Mouse (Mus musculus) A20 (cell line): ENCODE data around the gene Cdk15.

ENCODE experiments used
- DNase-seq: peaks from one replicate; pipeline ENCODE4 v3.0.0-alpha.2; 2011; ENCODE audit warnings: low read depth, low spot score

Cdk15 gene

DNA sequence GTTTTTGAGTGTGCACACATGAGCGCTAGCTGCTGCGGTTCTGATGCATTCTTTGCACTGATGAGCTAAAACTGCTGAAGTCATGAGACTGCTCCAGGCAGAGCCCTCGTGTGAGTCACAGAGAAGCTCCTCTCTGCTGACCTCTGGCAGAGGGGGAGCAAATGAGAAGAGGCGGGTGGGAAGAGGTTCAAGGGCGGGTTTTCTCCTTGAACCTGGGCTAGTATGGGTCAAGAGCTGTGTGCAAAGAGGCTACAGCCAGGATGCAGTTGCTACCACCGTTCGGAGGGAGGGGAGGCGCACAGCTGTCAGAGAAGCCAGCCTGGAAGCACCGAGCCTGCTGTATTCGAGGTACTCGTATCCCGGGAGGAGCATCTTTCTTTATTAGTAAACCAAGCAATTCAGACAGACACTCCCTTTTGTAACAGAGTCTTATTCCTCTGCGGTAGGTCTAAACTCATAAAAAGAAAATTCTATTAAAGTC lies at the start of gene Cdk15:
Cdk15 (plus strand) TSS at position 156 of the 481 bp plus-strand sequence.
- no peak for DNase-seq

DNA sequence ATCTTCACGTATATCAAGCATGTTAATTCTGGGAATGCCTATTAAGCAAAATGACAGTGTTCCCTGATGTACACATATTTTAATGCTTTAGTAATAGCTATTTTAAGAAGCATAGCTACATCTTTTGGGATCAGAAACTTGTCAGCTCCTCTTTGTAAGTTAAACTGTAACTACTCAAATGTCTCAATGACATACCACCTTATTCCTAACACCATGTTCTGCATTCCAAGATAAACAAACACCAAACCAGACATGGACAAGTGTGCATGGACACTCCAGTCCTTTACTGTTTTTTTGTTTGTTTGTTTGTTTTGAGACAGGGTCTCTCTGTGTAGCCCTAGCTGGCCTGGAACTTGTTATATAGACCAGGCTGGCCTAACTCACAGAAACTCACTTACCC lies 48.4 kb upstream of the Cdk15 start:
- no peak for DNase-seq

- DNase-seq: no peak
Measured at GRCm38 (mm10) chr1:59211651-59212050, 45.1 kb upstream of the Cdk15 start.

- DNase-seq: no peak
Measured at GRCm38 (mm10) chr1:59212076-59212779, 44.5 kb upstream of the Cdk15 start.

- DNase-seq: no peak
Measured at GRCm38 (mm10) chr1:59212951-59213350, 43.8 kb upstream of the Cdk15 start.

DNA sequence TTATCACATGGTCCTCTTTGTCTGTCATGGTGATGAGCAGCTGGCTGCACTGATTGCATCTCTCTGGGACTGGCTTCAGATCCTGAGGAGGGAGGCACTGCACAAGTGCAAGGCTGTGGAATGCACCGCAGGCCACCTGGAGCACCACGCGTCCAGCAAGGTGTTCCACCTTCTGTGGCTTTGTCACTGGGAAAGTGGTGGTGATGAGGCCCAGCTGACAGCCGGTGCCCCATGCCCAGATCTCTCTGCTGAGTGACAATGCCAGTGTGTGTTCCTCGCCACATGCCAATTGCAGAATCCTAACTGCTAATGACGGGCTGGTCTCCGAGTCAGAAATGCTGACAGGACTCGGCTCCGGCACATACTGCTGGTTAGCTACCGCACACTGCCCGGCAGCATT lies 41.3 kb upstream of the Cdk15 start:
- DNase-seq: no peak

GRCm38 (mm10) chr1:59220371-59220770 lies 36.3 kb upstream of the Cdk15 start:
- no peak for DNase-seq

DNA sequence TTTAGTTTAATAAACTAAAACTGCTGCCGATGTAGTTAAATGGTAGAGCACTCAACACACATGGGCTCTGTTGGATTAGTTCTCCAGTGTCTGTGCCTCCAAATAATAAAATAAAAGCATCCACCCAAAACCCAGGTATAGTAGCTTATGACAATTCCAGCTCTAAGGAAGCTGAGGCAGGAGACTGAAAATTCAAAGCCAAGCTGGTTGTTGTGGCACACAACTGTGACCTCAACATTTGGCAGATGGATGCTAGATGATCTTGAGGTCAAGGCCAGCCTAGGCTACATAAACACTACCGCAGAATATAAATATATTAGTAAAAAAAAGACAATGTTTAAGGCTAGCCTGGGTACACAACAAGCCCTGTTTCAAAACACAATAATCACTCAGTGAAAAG lies 35.1 kb upstream of the Cdk15 start:
- no peak for DNase-seq

DNA sequence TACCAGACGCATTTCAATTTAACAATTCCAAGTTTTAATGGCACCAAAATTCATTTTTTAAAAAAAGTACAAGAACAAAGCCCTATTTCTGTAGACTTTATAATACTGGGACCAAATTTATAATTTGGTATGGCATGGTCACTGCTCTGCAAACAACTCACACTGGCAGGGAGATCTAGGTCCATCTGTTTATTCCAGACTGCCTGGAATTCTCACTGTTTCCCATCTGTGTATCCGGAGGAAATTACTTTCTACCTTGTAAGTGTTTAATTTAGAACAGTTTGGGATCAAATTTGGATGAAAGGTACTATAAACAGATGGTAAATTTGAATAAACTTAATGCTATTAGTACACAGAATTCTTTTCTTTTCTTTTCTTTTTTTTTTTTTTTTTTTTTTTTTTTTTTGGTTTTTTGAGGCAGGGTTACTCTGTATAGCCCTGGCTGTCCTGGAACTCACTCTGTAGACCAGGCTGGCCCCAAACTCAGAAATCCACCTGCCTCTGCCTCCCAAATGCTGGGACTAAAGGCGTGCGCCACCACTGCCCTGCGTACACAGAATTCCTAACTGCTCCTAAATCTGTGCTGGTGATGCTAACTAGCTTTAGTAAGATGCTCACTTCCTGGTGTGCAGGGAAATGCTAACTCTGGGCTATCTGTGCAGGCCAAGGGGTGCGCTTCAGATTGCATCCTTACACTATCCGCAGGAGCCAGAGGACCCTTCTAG lies 34.4 kb upstream of the Cdk15 start:
- DNase-seq: no peak

- DNase-seq: no peak
Measured at GRCm38 (mm10) chr1:59228552-59228951, 28.2 kb upstream of the Cdk15 start.

GRCm38 (mm10) chr1:59229187-59229586 lies 27.5 kb upstream of the Cdk15 start:
- no peak for DNase-seq

DNA sequence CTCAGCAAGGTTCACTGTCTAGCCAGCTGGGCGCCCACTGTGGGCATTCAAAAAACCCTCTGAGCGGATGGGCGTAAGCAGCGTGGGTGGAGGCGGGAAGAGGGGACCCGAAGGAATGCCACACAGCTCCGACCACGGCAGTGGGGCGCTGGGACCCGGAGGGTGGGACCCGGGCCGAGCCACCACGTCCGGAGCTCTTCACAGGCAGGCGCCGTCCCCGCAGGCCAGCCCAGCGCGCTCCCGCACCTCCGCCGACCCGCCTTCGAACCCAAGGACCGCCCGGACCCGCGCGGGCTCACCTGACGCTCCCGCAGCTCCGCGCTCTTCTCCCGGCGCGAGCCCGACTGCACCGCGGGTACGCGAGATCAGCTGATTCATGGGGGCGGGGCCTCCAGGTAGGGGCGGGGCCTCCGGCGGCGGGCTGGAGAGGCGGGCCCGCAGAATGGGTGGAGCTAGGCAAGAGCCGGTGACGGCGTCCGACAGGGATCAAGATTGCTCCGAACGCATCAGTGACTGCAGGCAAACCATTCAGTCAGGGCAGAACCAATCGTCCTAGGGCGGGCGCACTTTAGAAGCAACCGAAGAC lies 19.8 kb upstream of the Cdk15 start, which contains the start of gene Als2:
Als2 (minus strand) TSS at position 376 of the 586 bp plus-strand sequence.
- DNase-seq: peak; percentile 97

DNA sequence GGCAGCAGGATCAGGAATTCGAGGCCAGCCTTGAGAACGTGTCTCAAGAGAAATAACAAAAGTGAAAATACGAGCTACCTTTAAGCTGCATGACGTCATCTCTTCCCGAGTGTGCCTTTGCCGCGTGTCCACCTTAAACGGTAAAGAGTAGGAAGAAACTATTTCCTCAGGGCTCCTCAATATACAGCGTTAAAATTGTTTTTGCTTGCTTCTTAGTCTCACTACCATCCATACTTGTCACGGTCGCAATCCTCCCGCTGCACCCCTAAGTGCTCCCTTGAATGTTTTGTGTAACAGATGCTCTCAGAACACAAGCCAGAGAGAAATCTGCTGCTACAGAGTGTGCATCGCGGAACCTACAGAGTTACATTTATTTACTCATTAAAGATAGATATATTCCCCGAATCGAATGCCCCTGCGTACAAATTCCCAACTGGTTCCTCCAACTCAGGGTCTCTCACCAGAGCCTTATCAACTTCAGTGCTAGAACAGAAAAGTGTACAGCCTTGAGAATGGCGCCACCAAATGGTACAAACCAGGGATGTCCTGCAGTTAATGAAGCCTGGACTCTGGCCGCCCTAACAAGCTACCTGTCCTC lies 19.0 kb upstream of the Cdk15 start:
- DNase-seq: peak; percentile 89

DNA sequence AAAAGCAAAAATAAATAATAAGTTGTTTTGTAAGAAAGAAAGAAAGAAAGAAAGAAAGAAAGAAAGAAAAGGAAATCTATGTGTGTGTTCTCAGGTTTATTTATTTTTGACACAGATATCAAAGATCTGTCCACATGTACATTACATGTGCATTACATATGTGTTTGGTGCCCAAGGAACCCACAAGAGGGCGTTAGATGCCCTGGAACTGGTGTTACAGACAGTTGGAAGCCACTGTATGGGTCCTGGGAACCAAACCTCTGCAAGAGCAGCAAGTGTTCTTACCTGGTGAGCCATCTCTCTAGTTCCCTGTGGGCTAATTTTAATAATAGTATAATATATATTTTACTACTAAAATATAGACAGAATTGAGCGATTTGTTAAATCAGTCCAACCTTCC lies 12.9 kb upstream of the Cdk15 start:
- peak; percentile 25 for DNase-seq

GRCm38 (mm10) chr1:59247602-59248001 lies 9.1 kb upstream of the Cdk15 start:
- peak; percentile 58 for DNase-seq

GRCm38 (mm10) chr1:59252762-59253161 lies 3.9 kb upstream of the Cdk15 start:
- no peak for DNase-seq

- no peak for DNase-seq
Measured at GRCm38 (mm10) chr1:59253301-59253909, 3.3 kb upstream of the Cdk15 start.

GRCm38 (mm10) chr1:59257736-59258135 lies 1.0 kb downstream of the Cdk15 start:
- DNase-seq: no peak

DNA sequence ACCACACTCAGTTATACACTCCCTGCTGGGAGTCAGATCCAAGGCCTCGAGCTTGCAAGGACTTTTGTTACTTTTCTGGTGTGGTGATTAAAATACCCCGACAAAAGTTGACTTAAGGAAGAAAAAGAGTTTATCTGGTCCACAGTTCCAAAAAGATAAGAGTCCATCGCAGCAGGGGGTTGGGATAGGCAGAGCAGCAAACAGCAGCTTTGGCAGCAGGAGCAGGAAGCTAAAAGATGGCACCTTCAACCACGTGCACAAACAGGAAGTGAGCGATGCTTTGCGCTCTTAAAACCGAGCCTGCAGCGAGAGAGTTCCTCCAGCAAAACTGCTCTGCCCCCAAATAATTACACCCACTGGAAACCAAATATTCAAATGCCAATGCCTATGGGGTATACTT lies 12.2 kb downstream of the Cdk15 start:
- DNase-seq: no peak

GRCm38 (mm10) chr1:59269466-59269865 lies 12.8 kb downstream of the Cdk15 start:
- DNase-seq: no peak

DNA sequence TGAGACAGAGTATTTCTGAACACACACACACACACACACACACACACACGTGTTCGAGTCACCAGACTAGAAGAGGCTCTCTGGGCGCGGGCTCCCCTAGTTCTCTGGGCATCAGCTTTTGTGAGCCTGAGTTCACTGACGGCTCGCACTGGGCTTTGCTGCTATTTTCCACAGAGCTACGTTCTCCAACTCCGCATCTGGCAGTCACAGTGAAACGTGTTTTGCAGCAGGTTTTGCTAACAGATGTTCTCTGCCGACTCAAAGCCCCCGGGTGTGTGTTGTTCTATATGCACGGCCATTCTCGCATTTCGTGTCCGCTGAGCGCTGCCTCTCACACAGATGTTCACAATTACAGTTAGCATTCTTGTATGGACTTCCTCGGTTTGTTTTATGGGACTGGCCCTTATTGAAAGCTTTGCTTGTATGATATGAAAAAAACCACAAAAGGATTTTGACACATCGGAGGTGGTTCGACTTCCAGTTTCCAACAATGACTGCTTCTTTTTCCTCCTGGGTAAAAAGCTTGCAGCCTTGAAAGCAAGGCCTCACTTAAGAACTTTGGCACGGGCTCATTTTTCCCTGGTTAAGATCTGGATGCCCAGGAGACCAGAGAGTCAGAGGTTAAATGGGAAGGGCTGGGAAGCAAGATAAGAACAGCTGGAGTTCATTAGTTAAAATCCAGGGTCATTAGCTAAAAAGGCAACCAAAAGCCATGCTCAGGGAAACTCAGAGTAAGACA lies 13.4 kb downstream of the Cdk15 start:
- DNase-seq: no peak
